ENCODE assay signal across 20 mouse cellular contexts in the genomic region with DNA sequence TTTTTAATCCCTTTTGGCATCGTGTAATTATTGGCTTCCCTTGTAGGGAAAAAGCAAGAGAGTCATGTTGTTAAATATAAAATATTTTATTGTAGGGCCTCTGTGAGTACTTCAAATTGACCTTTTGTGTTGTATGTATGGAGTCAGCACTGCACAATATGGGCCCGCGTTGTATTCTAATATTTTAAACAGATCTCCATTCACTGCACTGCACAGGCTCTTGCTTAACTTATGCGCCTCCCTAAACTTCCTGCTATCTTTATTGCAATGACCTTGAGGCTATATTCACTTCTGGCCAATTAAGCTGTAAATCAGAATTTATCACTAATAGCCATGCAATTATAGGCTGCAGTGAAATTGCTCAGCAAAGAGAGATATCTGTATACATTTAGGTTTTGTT.
DNase-seq lines count a peak whose midpoint lies in the region; ATAC-seq lines count a peak whose summit lies in the region.
"Had no signal": no experiment of that assay in that cellular context is flagged by ENCODE, and none has a peak within 500 bp of the region (broad histone marks: within the 10 kb centered on the region; RNA-seq: fewer than 3 reads in every experiment).

No protein-coding gene starts in this region.

- no peak overlapping the region for H3K4me2 ChIP-seq in neural tube, embryonic 12.5 days (replicated peaks)
- H3K4me2 ChIP-seq in intestine, embryonic 15.5 days (replicated peaks): no peak overlapping the region
- H3K4me2 ChIP-seq in neural tube, embryonic 14.5 days (ENCODE audit: low read depth, low read length): no peak overlapping the region
- H3K4me2 ChIP-seq: embryonic facial prominence, embryonic 13.5 days; forebrain, embryonic 12.5 days; heart, embryonic 15.5 days; hindbrain, embryonic 13.5 days had no signal

- H3K9ac ChIP-seq in neural tube, embryonic 12.5 days: no peak overlapping the region
- no peak overlapping the region for H3K9ac ChIP-seq in intestine, embryonic 15.5 days
- no peak overlapping the region for H3K9ac ChIP-seq in neural tube, embryonic 14.5 days (replicated peaks; ENCODE audit: low read depth, low read length)
- H3K9ac ChIP-seq: embryonic facial prominence, embryonic 13.5 days; forebrain, embryonic 12.5 days; heart, embryonic 15.5 days; hindbrain, embryonic 13.5 days had no signal

- no peaks in the 10 kb centered on the region for H3K4me1 ChIP-seq in neural tube, embryonic 12.5 days
- H3K4me1 ChIP-seq in intestine, embryonic 15.5 days (replicated peaks): no peaks in the 10 kb centered on the region
- H3K4me1 ChIP-seq in neural tube, embryonic 14.5 days (ENCODE audit: control insufficient read depth, insufficient read depth, low read length): no peaks in the 10 kb centered on the region
- H3K4me1 ChIP-seq: embryonic facial prominence, embryonic 13.5 days; forebrain, embryonic 12.5 days; heart, embryonic 10.5 days; heart, embryonic 15.5 days; hindbrain, embryonic 13.5 days had no signal

- 71% methylated on average over 4 of the region's 4 CpGs for WGBS in neural tube, embryonic 12.5 days
- 50% methylated on average over 4 of the region's 4 CpGs for WGBS in intestine, embryonic 15.5 days
- 55% methylated on average over 4 of the region's 4 CpGs for WGBS in neural tube, embryonic 14.5 days

- no peaks in the 10 kb centered on the region for H3K9me3 ChIP-seq in neural tube, embryonic 12.5 days
- H3K9me3 ChIP-seq in intestine, embryonic 15.5 days: no peaks in the 10 kb centered on the region
- H3K9me3 ChIP-seq in neural tube, embryonic 14.5 days (ENCODE audit: control insufficient read depth, low read length): no peaks in the 10 kb centered on the region
- H3K9me3 ChIP-seq: embryonic facial prominence, embryonic 13.5 days; forebrain, embryonic 12.5 days; heart, embryonic 10.5 days; heart, embryonic 15.5 days; hindbrain, embryonic 13.5 days had no signal

- H3K27me3 ChIP-seq in neural tube, embryonic 12.5 days (replicated peaks): no peaks in the 10 kb centered on the region
- H3K27me3 ChIP-seq in intestine, embryonic 15.5 days (replicated peaks): no peaks in the 10 kb centered on the region
- H3K27me3 ChIP-seq in neural tube, embryonic 14.5 days (ENCODE audit: control insufficient read depth, insufficient read depth, low read length): no peaks in the 10 kb centered on the region
- H3K27me3 ChIP-seq: embryonic facial prominence, embryonic 13.5 days; forebrain, embryonic 12.5 days; heart, embryonic 15.5 days; hindbrain, embryonic 13.5 days had no signal

- H3K4me3 ChIP-seq in neural tube, embryonic 12.5 days: no peak overlapping the region
- H3K4me3 ChIP-seq in intestine, embryonic 15.5 days (replicated peaks): no peak overlapping the region
- no peak overlapping the region for H3K4me3 ChIP-seq in neural tube, embryonic 14.5 days (ENCODE audit: low read depth, low read length)
- H3K4me3 ChIP-seq: embryonic facial prominence, embryonic 13.5 days; forebrain, embryonic 12.5 days; heart, embryonic 10.5 days; heart, embryonic 15.5 days; hindbrain, embryonic 13.5 days had no signal

- H3K27ac ChIP-seq in neural tube, embryonic 12.5 days: no peak overlapping the region
- no peak overlapping the region for H3K27ac ChIP-seq in intestine, embryonic 15.5 days
- H3K27ac ChIP-seq in neural tube, embryonic 14.5 days (ENCODE audit: low read depth, low read length): no peak overlapping the region
- H3K27ac ChIP-seq: embryonic facial prominence, embryonic 13.5 days; forebrain, embryonic 12.5 days; heart, embryonic 10.5 days; heart, embryonic 15.5 days; hindbrain, embryonic 13.5 days had no signal

- DNase-seq in neural tube, embryonic 10.5 days (ENCODE audit: extremely low spot score, low spot score): no peak
- no peak for DNase-seq in urinary bladder, postnatal 25 days (ENCODE audit: low spot score)
- no peak for DNase-seq in lung, postnatal 36 days
- DNase-seq: adrenal gland, adult 2 months; adrenal gland, postnatal 25 days; cerebellum, adult 11 months; cerebellum, adult 9-11 months; cerebellum, postnatal 36 days; gastrocnemius, postnatal 10 days; heart, adult 18-20 months; heart, postnatal 14 days had no signal

- no peaks in the 10 kb centered on the region for H3K36me3 ChIP-seq in neural tube, embryonic 12.5 days
- no peaks in the 10 kb centered on the region for H3K36me3 ChIP-seq in intestine, embryonic 15.5 days
- H3K36me3 ChIP-seq in neural tube, embryonic 14.5 days (ENCODE audit: control insufficient read depth, insufficient read depth, low read length): no peaks in the 10 kb centered on the region
- H3K36me3 ChIP-seq: embryonic facial prominence, embryonic 13.5 days; forebrain, embryonic 12.5 days; heart, embryonic 10.5 days; heart, embryonic 15.5 days; hindbrain, embryonic 13.5 days had no signal

- ATAC-seq in neural tube, embryonic 12.5 days (ENCODE audit: low FRiP score, low read depth): 0 out of 2 replicates have a peak, but pooled peaks have one; percentile 44
- peak; percentile 93 for ATAC-seq in intestine, embryonic 15.5 days
- ATAC-seq in neural tube, embryonic 14.5 days (ENCODE audit: low read depth): peak; percentile 68; the same call in 1 of the 2 replicates
- ATAC-seq: forebrain, embryonic 16.5 days had no signal
